Mouse (Mus musculus): ENCODE measurements around the gene Fut8.
"Not testable (repeated sequence)": the region's sequence is repeated elsewhere in the genome, so short reads cannot be mapped to it uniquely, and the experiment has no call there.

The Fut8 gene

DNA sequence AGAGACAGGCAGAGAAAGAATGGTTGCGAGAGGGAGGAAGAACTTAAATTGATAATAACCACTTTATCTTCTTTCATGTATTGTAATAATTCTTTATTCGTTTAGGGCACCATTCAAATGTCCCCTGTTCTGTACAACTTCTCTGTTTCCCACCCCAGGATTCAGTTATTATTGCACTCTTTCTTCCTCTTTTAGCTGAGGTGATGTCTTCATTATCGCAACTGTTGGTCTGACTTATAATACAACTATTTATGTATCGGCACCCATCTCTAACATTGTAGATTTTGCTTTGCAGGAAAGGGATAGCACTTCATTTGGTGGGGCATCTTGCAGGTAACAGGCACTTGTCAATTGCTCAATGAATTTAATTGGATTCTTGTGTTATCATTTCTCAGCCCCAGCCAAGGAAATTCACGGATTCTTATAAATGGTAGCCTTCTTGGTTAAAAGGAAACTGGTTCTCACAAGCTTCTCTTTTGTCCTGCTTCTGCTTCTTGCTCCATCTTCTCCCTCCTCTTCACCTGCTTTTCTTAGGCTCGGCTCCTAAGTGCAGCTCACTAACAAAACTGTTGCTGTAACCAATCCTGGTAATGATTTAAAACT is 15.6 kb upstream of the Fut8 start:
- DNase-seq (ENCODE audit: low spot score in 2 of 2), result no peak

DNA sequence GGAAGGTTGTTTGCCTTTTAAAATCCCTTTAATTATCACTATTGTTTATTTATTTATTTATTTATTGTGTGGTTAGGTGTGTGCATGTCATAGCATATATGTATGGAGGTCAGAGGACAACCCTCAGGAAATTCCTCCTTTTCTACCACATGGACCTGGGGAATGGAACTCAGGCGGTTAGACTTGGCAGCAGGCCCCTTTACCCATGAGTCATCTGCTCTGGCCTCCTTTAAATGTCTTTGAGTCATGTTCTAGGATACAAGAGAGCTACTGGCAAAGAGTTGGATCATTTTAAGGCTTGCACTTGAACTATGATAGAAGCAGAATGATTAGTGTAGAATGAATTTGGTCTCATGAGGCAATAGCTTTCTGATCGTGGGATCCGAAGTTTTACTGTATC is 14.3 kb upstream of the Fut8 start:
- peak in 1 of 2 experiments; percentile 16 for DNase-seq (ENCODE audit: low spot score in 2 of 2)

GRCm38 (mm10) chr12:77224121-77224520 is 13.8 kb upstream of the Fut8 start:
- DNase-seq (ENCODE audit: low spot score in 2 of 2), result no peak

DNA sequence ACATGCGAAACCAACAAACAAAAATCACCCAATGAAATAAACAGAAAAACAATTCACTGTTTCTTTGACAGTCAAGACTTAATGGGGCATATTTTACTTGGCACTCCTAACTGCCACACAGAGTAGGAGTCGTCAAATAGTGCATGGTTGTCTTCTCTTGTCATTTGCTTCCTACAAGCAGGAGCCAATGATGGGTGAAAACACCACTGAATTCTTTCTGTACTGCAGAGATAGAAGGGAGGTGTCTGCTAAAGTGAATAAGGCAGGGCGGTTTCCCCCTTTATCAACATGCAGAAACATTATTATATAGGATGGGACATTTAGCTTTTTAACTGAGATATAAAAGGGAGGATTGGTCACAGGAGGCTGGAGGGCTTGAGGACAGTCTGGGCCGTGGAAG is 13.0 kb upstream of the Fut8 start:
- no peak for DNase-seq (ENCODE audit: low spot score in 2 of 2)

- no peak for DNase-seq (ENCODE audit: low spot score in 2 of 2)
Observed at GRCm38 (mm10) chr12:77225727-77226126, 12.2 kb upstream of the Fut8 start.

DNA sequence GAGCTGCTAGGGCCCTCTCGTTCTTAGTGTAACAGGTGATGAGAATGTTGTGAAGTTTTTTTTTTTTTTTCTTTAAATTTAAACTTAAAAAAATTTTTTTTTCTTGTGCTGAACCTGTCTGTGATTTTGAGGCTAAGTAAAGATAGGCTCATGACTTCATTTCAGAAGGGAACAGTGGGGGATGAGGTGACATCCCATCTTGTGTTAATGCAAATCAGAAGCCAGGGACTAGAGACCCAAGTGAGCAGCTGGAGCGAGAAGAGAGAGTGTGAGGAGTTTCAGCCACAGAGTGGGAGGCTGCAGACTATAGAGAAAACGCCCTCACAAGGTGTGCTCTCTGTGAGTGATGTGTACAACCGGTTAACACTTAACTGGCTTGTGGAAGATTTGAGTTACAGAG is 2.0 kb upstream of the Fut8 start:
- DNase-seq (ENCODE audit: low spot score in 2 of 2), result no peak

DNA sequence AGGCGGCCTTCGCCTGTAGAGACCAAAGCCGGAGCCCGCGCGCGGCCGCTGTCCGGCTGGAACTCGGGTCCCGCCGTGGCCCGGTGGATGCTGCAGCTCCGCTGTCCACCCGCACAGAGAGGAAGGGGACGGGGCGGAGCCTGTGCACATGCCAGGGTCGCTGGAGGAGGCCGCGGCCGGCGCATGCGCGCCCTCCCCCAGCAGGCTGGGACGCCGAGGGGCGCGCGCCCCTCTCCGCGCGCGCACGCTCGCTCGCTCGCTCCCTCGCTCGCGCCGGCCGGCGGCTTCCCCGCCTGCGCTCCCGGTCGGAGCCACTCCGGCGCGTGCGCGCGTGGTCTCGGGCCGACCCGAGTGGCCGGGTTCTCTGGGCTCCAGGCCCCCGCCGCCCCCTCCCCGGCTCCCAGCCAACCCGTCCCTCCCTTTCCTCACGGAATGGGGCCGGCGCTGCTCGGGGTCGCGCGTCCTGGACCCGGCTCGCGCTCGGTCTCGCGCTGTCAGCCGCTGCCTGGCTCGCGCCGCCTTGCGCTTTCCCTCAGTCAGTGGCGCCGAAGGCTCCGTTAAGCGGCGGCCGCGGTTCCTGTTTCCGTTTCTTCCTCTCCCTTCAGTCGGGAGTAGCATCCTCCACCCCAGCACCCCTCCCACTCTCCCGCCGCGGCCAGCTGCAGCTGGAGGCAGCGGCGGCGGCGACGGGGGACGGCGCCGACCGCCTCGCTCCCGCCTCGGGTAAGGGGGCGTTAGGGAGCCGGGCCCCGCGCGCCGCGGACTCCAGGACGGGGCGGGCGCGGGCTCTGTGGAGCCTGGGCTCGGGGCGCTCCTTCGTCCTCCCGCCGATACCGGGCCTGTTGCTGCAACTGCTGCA is 835 bp downstream of the Fut8 start:
- DNase-seq (ENCODE audit: low spot score in 2 of 2), result peak; percentile 94 to 95

DNA sequence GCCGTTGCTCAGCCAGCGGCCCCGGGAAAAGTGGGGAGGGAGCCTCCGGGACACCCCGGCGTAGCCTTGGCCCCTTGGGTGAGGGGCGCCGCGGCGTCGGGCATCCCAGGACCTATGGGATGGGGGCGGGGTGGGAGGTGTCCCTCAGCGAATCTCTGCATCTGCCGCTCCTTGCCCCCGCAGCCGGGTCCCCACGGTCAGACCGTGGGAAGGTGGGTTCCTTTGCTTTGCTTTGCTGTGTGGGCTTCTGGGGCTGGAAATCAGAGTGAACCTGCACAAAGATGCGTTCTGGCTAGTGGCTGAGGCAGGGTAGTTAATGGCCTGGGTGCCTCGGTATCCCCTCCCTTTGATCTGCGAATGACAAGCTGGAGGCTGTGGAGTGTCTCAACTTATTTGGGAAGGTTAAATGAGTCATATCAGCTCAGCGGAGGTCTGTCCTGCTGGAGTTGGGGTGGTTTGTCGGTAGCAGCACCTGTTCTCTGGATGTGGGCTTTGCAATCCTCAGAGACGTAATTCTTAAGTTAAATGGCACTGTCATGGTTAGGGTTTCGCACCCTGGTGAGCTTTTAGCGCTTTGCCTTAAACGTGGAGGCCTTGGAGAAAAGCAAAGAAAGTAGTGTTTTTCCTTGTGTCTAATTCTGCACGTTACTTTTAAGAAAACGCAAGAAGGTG is 1.6 kb downstream of the Fut8 start:
- peak in 1 of 2 experiments; percentile 19 for DNase-seq (ENCODE audit: low spot score in 2 of 2)

DNA sequence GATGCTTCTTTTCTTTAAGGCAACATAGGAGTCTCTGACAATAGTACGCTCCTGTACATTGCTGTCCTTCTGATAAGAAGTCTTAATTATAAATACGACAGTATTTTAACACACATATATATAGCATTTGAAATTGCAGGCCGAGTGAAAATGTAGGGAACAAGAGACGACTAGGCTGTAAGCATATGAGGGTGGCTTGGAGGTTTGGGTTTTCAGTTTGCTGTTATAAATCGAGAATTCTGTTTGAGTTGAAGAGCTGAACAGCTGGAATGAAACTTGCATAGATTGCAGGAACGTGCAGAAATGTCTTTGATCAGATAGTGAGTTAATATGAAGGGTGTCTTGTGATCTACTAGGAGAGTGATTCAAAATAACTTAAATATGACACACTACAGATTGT is 2.4 kb downstream of the Fut8 start:
- no peak for DNase-seq (ENCODE audit: low spot score in 2 of 2)

- no peak for DNase-seq (ENCODE audit: low spot score in 2 of 2)
Observed at GRCm38 (mm10) chr12:77240839-77241238, 2.9 kb downstream of the Fut8 start.

DNA sequence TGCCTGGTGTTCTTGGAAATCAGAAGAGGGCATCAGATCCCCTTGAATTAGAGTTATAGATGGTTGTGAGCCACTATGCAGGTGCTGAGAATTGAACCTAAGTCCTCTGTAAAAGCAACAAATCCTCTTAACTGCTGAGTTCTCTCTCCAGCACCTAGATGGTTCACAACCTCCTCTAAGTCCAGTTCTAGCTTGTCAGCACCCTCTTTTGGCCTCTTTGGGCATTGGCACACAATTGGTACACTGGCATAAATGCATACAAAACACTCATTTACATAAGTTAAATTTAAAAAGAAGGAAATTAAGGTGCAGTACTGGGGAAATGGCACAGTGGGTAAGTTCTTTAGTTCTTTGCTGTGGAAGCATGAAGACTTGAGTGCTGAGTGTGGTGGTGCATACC is 24.7 kb downstream of the Fut8 start:
- no peak for DNase-seq (ENCODE audit: low spot score in 2 of 2)

DNA sequence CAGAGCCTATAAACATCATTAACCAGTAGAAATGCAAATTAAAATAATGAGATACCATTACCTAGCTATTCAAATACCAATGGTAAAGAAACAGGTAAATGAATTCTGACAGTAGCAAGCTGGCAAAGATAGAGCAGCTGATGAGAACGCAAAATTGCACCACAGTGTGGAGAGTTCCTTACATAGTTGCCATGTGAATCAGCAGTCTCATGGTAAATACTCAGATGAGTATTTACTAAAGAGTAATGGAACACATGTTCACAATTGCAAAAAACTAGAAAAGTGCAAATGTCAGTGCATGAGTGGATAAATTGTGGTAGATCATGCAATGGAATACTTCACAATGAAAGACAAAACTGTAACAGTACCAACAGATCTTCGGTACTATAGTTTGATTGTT is 25.9 kb downstream of the Fut8 start:
- no peak for DNase-seq (ENCODE audit: low spot score in 2 of 2)

DNA sequence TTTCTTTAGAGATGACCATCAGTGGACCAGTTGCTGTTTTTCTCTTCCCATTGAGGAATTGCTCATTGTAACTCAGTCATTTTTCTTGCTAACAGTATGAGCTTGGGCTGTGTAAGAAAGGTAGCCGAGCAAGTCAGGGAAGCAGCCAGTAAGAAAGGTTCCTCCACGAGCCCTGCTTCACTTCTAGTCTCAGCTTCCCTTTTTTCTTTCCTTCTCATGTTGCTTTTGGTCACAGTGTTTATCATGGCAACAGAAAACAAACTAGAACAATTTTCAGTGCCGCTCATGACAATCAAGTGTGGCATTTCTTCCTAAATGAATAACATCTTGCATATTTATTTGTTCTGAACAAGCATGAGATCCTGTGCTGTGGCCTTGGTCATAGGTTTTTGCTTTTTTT is 32.8 kb downstream of the Fut8 start:
- DNase-seq (ENCODE audit: low spot score in 2 of 2), result no peak

- no peak for DNase-seq (ENCODE audit: low spot score in 2 of 2)
Observed at GRCm38 (mm10) chr12:77288507-77288906, 50.6 kb downstream of the Fut8 start.

DNA sequence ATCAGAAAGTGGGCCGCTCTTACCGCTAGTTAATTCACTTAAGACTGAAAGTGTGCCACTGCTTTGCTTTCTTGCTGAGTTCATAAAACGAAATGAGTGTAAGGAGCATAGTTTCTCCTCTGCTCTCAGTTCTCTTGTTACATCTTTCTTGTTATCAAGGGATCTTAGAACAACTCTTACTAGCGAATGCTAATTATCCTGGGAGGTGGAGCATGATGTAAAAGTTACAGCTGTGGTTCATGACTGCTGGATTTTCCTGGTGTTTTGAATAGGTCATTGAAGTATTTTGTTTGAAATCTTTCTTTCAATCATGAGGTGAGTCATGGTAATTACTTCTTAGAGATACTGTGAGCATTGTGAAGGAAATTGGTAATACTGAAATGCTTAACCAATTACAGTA is 53.1 kb downstream of the Fut8 start:
- no peak for DNase-seq (ENCODE audit: low spot score in 2 of 2)

GRCm38 (mm10) chr12:77291864-77292263 is 53.9 kb downstream of the Fut8 start:
- DNase-seq (ENCODE audit: low spot score in 2 of 2), result not testable (repeated sequence)

DNA sequence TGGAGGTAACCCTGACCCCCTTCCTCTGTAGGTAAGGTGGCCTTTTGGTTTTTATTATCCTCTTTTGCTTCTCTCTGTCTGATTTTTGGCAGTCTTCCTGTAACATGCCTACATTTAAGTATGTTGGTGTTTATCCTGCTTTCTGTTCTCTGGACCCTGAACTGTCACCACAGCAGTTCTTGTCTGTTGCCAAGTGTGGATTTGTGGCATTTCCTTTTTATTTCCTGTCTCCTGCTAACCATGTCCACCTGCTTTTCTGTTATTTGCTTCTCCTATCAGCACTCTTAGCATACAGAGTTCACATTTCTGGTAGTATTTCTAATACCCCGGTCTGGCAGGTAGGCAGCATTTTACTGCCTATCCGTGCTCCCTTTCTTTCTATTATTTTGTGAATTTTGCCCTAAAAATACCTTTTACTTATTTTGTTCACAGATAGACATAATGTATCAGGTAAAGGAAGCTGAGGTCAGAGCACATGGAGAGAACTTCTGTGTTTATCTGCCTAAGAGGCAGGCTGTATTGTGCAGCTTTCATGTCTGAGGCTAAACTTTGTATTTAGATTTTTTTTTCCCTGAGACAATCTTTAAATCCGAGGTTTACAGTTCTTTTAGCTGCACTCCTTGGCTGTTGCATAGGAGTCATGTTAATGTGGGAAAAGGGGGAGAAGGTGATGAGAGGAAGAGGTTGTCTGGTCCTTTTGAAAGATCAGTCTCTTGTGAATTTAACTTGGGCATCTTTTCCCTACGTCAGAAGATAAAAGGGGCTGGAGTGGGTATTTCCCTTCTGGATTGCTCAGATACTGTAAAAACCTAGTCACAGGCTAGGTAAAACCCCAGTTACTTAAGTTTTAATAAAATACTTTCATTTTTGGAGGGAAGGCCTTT is 54.7 kb downstream of the Fut8 start:
- DNase-seq (ENCODE audit: low spot score in 2 of 2), result no peak

- DNase-seq (ENCODE audit: low spot score in 2 of 2), result no peak
Observed at GRCm38 (mm10) chr12:77296119-77296518, 58.2 kb downstream of the Fut8 start.

DNA sequence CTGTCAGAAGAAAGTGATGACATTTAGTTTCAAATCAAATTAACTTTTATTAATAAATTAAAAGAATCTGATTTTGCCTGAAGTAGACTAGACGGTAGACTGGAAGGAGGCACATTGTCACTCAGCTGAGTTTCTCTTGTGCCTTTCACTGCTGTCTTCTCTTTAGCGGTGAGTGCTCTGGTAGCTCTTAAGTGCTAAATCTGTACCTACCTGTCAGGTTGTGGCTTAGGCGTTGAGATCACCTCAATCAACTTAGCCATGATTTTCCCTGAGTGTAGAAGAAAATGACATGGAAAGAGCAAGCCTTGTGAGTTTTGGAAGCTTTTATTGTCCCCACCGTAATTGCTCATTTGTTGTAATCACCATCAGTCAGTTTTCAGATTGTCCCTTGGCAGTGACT is 59.2 kb downstream of the Fut8 start:
- DNase-seq (ENCODE audit: low spot score in 2 of 2), result no peak

DNA sequence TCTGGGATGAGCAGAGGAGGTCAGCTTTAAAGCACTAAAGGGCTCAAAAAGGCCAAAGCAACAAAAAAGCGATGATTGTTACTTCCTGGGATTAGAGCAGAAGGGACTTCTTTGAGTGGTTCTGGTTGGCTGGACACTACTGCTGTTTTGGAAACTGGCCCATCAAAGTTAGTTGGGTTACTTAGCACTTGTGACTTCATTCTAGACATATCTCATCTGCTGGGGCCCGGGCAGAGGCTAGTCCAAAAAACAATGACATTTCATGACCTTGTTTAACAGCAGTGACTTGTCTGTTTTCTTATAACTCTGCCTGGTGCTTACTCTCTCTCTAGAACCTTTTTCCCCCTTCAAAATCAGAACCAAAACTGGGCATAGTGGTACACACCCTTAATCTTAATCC is 59.9 kb downstream of the Fut8 start:
- peak; percentile 19 to 22 for DNase-seq (ENCODE audit: low spot score in 2 of 2)

GRCm38 (mm10) chr12:77302011-77302410 is 64.1 kb downstream of the Fut8 start:
- no peak for DNase-seq (ENCODE audit: low spot score in 2 of 2)

GRCm38 (mm10) chr12:77303367-77303766 is 65.4 kb downstream of the Fut8 start:
- DNase-seq (ENCODE audit: low spot score in 2 of 2), result no peak

Data from heart, adult 9 months (tissue).